Mouse (Mus musculus) intestine, embryonic 15.5 days (tissue): Measurements from ENCODE around the gene Idh2. TPM values are rescaled to one million over a fixed set of nuclear protein-coding genes. Genes with fewer than 3 reads are reported as not detected.

Experiments
- ATAC-seq: fragments of 200-750 bp; cut with Nextera tagmentation; 2 replicates; pipeline ENCODE4 v1.8.0; 2017; ENCODE audit warnings: moderate TSS enrichment, moderate library complexity
- H3K27ac ChIP-seq: fragments of 300-500 bp; sonication (generic); 2 replicates; pipeline ENCODE4 v1.5.1; 2015; ENCODE audit warnings: mild to moderate bottlenecking, inconsistent platforms
- H3K27me3 ChIP-seq: fragments of 300-500 bp; sonication (generic); replicated peaks from 2 replicates; pipeline ENCODE4 v1.6.1; 2015; ENCODE audit warnings: inconsistent platforms
- H3K36me3 ChIP-seq: fragments of 300-500 bp; sonication (generic); 2 replicates; pipeline ENCODE4 v1.6.1; 2015; ENCODE audit warnings: inconsistent platforms
- H3K4me1 ChIP-seq: fragments of 300-500 bp; sonication (generic); replicated peaks from 2 replicates; pipeline ENCODE4 v1.6.1; 2015; ENCODE audit warnings: inconsistent platforms
- H3K4me2 ChIP-seq: fragments of 300-500 bp; sonication (generic); replicated peaks from 2 replicates; pipeline ENCODE4 v1.6.1; 2015; ENCODE audit warnings: mild to moderate bottlenecking, inconsistent platforms
- H3K4me3 ChIP-seq: fragments of 300-500 bp; sonication (generic); replicated peaks from 2 replicates; pipeline ENCODE4 v1.5.1; 2015; ENCODE audit warnings: inconsistent platforms
- H3K9ac ChIP-seq: fragments of 300-500 bp; sonication (generic); 2 replicates; pipeline ENCODE4 v1.6.1; 2015; ENCODE audit warnings: inconsistent platforms
- H3K9me3 ChIP-seq: fragments of 300-500 bp; sonication (generic); 2 replicates; pipeline ENCODE4 v1.6.1; 2016; ENCODE audit warnings: inconsistent platforms
- WGBS: fragments of 180-500 bp; shearing (Covaris S2); methylation state at CpG from one replicate; pipeline ENCODE4 v1.1.7; 2015; 5-methylcytosine and 5-hydroxymethylcytosine counted together
- polyA plus RNA-seq: library from polyadenylated mRNA; unstranded; fragments of >200 nt; fragmentation: Nextera tagmentation; extraction: Ambion mirVana; gene quantifications from 2 replicates; pipeline ENCODE4 v1.2.1, GENCODE M21; 2015

The Idh2 gene
- polyA plus RNA-seq, 1 experiment from 2014 or later = 520 TPM

DNA sequence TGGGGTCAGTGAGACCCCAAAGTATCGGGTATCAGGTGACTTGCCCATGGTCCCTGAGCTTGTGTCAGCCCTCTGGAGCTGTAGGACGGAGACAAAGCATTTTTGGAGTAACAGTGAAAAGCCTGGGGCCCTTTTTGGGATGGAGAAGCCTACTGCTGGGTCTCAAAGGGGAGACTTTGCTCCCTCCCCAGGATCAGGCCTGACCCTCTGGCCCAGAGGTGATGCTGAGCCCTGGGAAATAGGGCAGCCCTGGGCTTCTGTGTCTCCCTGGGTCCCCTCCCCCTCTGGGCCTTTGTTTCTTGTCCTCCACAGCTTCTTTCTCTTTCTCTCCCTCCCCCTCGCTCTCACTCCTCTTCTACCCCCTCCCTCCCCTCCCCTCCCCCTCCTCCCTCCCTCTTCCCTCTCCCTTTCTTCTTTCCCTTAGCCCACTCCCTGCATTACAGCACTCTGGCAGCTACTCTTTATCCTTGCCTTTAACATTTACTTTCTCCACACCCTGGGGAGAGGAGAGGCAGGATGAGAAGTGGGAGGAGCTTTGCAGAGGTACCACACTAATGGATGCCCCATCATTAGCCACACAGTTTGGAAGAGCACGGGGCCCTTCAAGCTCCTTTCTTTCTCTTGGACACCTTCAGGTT, 39.1 kb downstream of the Idh2 start:
- 54% methylated on average over 4 of the region's 4 CpGs for WGBS
- ATAC-seq = no peak
- 0 out of 2 replicates have a peak, but pooled peaks cover 2% of the 10 kb centered on the region for H3K36me3 ChIP-seq
- no peaks in the 10 kb centered on the region for H3K27me3 ChIP-seq
- H3K9ac ChIP-seq = no peak overlapping the region
- H3K9me3 ChIP-seq = no peaks in the 10 kb centered on the region
- 0 out of 2 replicates have a peak overlapping the region, but pooled peaks have one; percentile 8 for H3K27ac ChIP-seq
- no peak overlapping the region for H3K4me3 ChIP-seq
- no peak overlapping the region for H3K4me2 ChIP-seq
- H3K4me1 ChIP-seq = peaks cover 54% of the 10 kb centered on the region

GRCm38 (mm10) chr7:80074921-80075441, 40.2 kb downstream of the Idh2 start:
- no peaks in the 10 kb centered on the region for H3K9me3 ChIP-seq
- no peak overlapping the region for H3K4me3 ChIP-seq
- no peak overlapping the region for H3K4me2 ChIP-seq
- peak overlapping the region; percentile 42 for H3K27ac ChIP-seq
- H3K4me1 ChIP-seq = peaks cover 62% of the 10 kb centered on the region
- no peak overlapping the region for H3K9ac ChIP-seq
- 36% methylated on average over 5 of the region's 5 CpGs for WGBS
- no peaks in the 10 kb centered on the region for H3K27me3 ChIP-seq
- ATAC-seq = peak; percentile 66
- no peaks in the 10 kb centered on the region for H3K36me3 ChIP-seq

GRCm38 (mm10) chr7:80073506-80073905, 41.7 kb downstream of the Idh2 start:
- H3K9me3 ChIP-seq = no peaks in the 10 kb centered on the region
- no peaks in the 10 kb centered on the region for H3K27me3 ChIP-seq
- ATAC-seq = no peak
- no peak overlapping the region for H3K9ac ChIP-seq
- no peak overlapping the region for H3K27ac ChIP-seq
- 70% methylated on average over 8 of the region's 8 CpGs for WGBS
- no peak overlapping the region for H3K4me3 ChIP-seq
- no peaks in the 10 kb centered on the region for H3K36me3 ChIP-seq
- peaks cover 67% of the 10 kb centered on the region for H3K4me1 ChIP-seq
- H3K4me2 ChIP-seq = no peak overlapping the region

DNA sequence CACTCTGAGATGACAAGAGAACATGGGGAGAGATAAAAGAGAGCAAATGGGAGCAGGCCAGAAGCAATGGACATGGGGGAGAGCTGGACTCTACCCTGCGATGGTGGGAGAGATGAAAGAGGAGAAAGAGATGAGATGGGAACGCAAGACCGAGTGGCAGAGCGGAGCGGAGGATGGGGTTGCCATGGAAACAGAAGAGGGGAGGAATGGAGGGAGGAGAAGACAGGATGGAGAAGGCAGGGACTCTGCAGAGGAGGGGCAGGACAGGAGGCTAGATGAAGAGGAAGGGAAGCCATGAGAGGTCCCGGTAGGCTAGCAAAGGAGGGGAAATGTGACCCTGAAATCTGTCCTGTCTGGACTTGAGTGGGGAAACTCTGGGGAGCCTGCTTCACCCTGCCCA, 42.9 kb downstream of the Idh2 start:
- H3K4me2 ChIP-seq = no peak overlapping the region
- no peaks in the 10 kb centered on the region for H3K36me3 ChIP-seq
- H3K4me1 ChIP-seq = peaks cover 64% of the 10 kb centered on the region
- no peak overlapping the region for H3K9ac ChIP-seq
- H3K27ac ChIP-seq = no peak overlapping the region
- H3K9me3 ChIP-seq = no peaks in the 10 kb centered on the region
- ATAC-seq = no peak
- 73% methylated on average over 6 of the region's 6 CpGs for WGBS
- H3K27me3 ChIP-seq = no peaks in the 10 kb centered on the region
- no peak overlapping the region for H3K4me3 ChIP-seq

DNA sequence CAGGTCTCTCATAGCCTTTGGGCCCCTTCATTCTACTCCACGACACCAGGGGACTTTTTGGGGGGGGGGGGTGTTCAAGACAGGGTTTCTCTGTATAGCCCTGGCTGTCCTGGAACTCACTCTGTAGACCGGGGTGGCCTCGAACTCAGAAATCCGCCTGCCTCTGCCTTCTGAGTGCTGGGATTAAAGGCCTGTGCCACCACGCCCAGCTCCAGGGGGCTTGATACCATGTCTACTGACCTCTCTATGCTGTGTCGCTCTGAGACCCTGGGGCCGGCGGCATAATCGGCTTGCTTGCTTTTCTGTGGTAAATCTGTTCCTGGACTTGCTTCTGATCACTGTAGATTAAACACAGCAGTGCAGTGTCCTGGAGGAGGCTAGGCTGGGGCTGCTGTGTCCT, 44.0 kb downstream of the Idh2 start:
- no peak for ATAC-seq
- Histone ChIP-seq H3K9me3 (no peaks in the 10 kb centered on the region), H3K9ac (no peak overlapping the region), H3K27ac (no peak overlapping the region), H3K4me2 (no peak overlapping the region), H3K4me1 (peaks cover 53% of the 10 kb centered on the region), H3K27me3 (no peaks in the 10 kb centered on the region), H3K4me3 (no peak overlapping the region), H3K36me3 (no peaks in the 10 kb centered on the region)
- 92% methylated on average over 9 of the region's 9 CpGs for WGBS

GRCm38 (mm10) chr7:80069615-80070327, 45.4 kb downstream of the Idh2 start:
- Histone ChIP-seq H3K4me1 (peaks cover 39% of the 10 kb centered on the region), H3K9me3 (no peaks in the 10 kb centered on the region), H3K4me2 (peak overlapping the region; percentile 26), H3K27me3 (no peaks in the 10 kb centered on the region), H3K36me3 (no peaks in the 10 kb centered on the region), H3K27ac (peak overlapping the region; percentile 76), H3K9ac (no peak overlapping the region), H3K4me3 (no peak overlapping the region)
- WGBS = 20% methylated on average over 13 of the region's 13 CpGs
- ATAC-seq = peak; percentile 60

DNA sequence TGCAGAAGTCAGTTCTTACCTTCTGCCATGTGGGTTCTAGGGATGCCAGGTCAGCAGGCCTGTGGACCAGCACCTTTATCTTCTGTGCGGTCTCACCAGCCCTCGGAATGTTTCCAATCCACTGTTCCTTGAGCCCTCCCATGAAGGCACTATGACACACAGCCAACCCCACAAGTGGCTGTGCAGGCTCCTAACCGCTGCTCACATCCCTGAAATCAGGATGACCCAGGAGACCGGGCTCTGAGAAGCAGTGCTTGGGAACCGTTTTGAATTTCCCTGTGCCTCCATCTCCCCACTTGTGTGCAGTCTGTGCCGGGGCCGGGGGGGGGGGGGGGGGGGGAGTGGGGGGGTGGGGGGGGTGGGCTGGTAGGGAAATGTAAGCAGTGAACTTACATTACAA, 46.9 kb downstream of the Idh2 start:
- no peak overlapping the region for H3K4me3 ChIP-seq
- ATAC-seq = no peak
- no peaks in the 10 kb centered on the region for H3K27me3 ChIP-seq
- H3K36me3 ChIP-seq = no peaks in the 10 kb centered on the region
- no peak overlapping the region for H3K27ac ChIP-seq
- H3K4me2 ChIP-seq = no peak overlapping the region
- no peak overlapping the region for H3K9ac ChIP-seq
- no peaks in the 10 kb centered on the region for H3K9me3 ChIP-seq
- H3K4me1 ChIP-seq = peaks cover 28% of the 10 kb centered on the region
- WGBS = 81% methylated on average over 4 of the region's 7 CpGs

DNA sequence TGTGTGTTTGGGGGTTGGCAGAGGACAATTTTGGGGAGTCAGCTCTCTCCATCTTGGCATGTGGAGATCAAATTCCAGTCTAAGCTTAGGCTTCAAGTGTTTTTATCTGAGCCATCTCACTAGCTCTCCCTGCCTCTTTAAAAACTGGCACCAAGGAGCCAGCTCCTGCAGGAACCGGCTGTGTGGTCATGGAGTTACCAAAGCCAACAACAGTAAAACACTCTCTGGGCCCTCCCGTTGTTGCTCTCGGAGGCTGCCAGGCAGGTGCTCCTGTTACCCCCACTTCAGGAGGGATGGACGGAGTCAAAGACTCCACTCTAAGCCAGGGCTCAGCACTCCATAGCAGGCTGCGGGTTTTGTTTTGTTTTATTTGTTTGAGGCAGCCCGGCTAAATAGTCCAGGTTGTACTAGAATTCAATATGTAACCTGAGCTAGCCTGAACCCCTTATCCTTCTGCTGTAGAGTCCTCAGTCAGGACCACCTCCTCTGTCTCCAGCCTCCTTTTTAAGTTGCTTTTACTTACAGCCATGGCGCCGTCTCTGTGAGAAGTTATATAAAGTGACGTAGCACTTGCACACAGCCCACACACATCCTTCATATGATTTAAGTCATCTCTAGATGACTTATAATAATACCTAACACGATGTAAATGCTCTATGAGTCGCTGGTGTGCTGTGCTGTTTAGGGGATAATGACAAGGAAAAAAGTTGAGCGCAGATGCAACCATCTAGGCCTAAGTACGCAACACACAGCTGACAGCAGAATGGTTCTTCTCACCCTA, 48.3 kb downstream of the Idh2 start:
- Histone ChIP-seq H3K36me3 (no peaks in the 10 kb centered on the region), H3K4me3 (no peak overlapping the region), H3K27ac (no peak overlapping the region), H3K9ac (no peak overlapping the region), H3K4me1 (peaks cover 28% of the 10 kb centered on the region), H3K9me3 (no peaks in the 10 kb centered on the region), H3K27me3 (no peaks in the 10 kb centered on the region), H3K4me2 (no peak overlapping the region)
- ATAC-seq = no peak
- 66% methylated on average over 13 of the region's 13 CpGs for WGBS

DNA sequence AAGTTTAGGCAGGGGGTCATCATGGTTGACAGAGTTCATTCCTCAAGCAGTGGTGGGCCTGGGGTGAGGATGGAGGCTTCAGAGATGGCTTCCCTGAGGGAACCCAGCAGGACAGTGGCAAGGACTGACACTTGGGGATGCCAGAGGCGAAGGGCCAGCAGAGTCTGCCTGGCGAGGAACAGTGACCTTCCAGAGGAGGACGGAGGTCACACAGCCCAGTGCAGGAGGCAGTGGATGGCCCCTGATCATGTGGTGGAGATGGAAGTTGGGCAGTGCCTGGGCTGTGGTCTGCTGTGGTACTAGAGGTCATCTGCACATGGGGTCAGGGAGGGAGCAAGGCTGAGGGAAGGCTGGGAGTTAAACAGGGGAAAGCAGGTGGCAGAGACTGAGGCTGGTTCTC, 49.9 kb downstream of the Idh2 start:
- Histone ChIP-seq H3K27ac (no peak overlapping the region), H3K4me2 (no peak overlapping the region), H3K4me3 (no peak overlapping the region), H3K9ac (no peak overlapping the region), H3K36me3 (no peaks in the 10 kb centered on the region), H3K27me3 (no peaks in the 10 kb centered on the region), H3K9me3 (no peaks in the 10 kb centered on the region), H3K4me1 (peaks cover 28% of the 10 kb centered on the region)
- WGBS = 86% methylated on average over 3 of the region's 3 CpGs
- no peak for ATAC-seq

DNA sequence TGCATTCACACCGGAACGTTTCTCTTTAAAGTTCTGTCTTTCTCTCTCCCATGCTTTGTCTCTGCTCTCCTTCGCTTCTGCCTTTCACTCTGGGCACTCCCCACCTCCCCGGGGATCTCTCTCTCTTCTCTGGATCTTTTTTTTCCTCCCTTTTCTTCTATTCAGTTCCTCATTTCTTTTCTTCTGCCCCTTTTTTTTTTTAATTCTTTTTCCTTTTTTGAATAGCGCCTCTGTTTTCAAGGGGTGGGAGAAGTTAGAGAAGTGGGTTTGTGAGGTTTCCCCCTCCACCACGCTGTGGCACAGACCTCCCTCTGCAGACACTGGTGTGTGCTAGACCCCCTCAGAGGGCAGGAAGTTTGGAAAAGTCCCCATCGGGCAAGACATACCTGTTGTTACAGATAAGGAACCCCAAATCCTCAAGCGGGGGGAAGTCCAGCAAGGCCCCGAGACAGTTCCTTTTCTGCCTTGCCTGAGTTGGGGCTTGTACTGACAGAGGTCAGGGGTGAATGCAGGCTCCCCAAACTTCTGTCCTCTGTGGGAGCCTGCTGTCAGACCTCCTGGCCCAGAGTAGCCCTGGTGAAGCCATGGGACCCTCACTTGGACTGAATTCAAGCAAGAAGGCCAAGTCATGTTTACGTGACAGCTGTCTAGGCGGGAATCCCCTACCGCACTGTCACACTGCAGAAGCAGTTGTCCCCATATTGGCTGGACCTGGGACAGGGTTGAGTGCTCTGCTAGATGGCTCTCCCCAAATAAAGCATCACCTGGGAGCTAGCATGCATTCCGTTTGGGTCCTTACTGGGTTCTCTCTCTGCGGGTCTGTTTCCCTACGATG, 51.1 kb downstream of the Idh2 start:
- ATAC-seq = no peak
- Histone ChIP-seq H3K27me3 (no peaks in the 10 kb centered on the region), H3K36me3 (no peaks in the 10 kb centered on the region), H3K9ac (no peak overlapping the region), H3K4me3 (no peak overlapping the region), H3K27ac (no peak overlapping the region), H3K4me2 (no peak overlapping the region), H3K9me3 (no peaks in the 10 kb centered on the region), H3K4me1 (peaks cover 22% of the 10 kb centered on the region)
- 73% methylated on average over 15 of the region's 15 CpGs for WGBS

GRCm38 (mm10) chr7:80063244-80063643, 51.9 kb downstream of the Idh2 start:
- Histone ChIP-seq H3K27ac (no peak overlapping the region), H3K4me1 (peaks cover 26% of the 10 kb centered on the region), H3K4me3 (no peak overlapping the region), H3K9ac (no peak overlapping the region), H3K9me3 (no peaks in the 10 kb centered on the region), H3K4me2 (no peak overlapping the region), H3K36me3 (no peaks in the 10 kb centered on the region), H3K27me3 (no peaks in the 10 kb centered on the region)
- 69% methylated on average over 5 of the region's 5 CpGs for WGBS
- no peak for ATAC-seq
